Mouse (Mus musculus) forebrain, postnatal 0 days (tissue): ENCODE results near the gene Tcirg1. TPM values are rescaled to one million over a fixed set of nuclear protein-coding genes. Genes with fewer than 3 reads are reported as not detected.

ENCODE experiments used
- ATAC-seq: fragments of 200-750 bp; cut with Nextera tagmentation; 2 replicates; pipeline ENCODE4 v1.8.0; 2017; ENCODE audit warnings: mild to moderate bottlenecking, moderate library complexity
- DNase-seq: peaks from one replicate; pipeline ENCODE4 v3.0.0-alpha.2; 2015
- H3K27ac ChIP-seq: fragments of 300-500 bp; sonication (generic); 2 replicates; pipeline ENCODE4 v1.5.1; 2014; ENCODE audit warnings: low read depth, mild to moderate bottlenecking, antibody characterized with exemption, low read length, moderate library complexity, mixed read lengths
- H3K27me3 ChIP-seq: fragments of 300-500 bp; sonication (generic); 2 replicates; pipeline ENCODE4 v1.6.1; 2014; ENCODE audit warnings: mild to moderate bottlenecking, low read length, mixed read lengths; ENCODE audit not compliant: insufficient read depth
- H3K36me3 ChIP-seq: fragments of 300-500 bp; sonication (generic); 2 replicates; pipeline ENCODE4 v1.6.1; 2014; ENCODE audit warnings: mild to moderate bottlenecking, moderate library complexity; ENCODE audit not compliant: insufficient read depth
- H3K4me1 ChIP-seq: fragments of 300-500 bp; sonication (generic); 2 replicates; pipeline ENCODE4 v1.6.1; 2014; ENCODE audit warnings: antibody characterized with exemption; ENCODE audit not compliant: insufficient read depth
- H3K4me2 ChIP-seq: fragments of 300-500 bp; sonication (generic); 2 replicates; pipeline ENCODE4 v1.6.1; 2014; ENCODE audit warnings: low read depth, mild to moderate bottlenecking, moderate library complexity
- H3K4me3 ChIP-seq: fragments of 300-500 bp; sonication (generic); 2 replicates; pipeline ENCODE4 v1.5.1; 2014; ENCODE audit warnings: low read depth, low read length, mixed read lengths
- H3K9ac ChIP-seq: fragments of 300-500 bp; sonication (generic); 2 replicates; pipeline ENCODE4 v1.6.1; 2014; ENCODE audit warnings: mild to moderate bottlenecking
- H3K9me3 ChIP-seq: fragments of 300-500 bp; sonication (generic); 2 replicates; pipeline ENCODE4 v1.6.1; 2016; ENCODE audit warnings: low read length
- CTCF ChIP-seq: sonication (generic); IDR thresholded peaks from 2 replicates; pipeline ENCODE4 v1.5.1; 2016; ENCODE audit warnings: antibody characterized with exemption, control low read depth, low read depth
- WGBS: fragments of 180-500 bp; shearing (Covaris S2); extraction: QIAGEN DNeasy Blood & Tissue Kit; methylation state at CpG from one replicate; pipeline ENCODE4 v1.1.7; 2014; 5-methylcytosine and 5-hydroxymethylcytosine counted together
- polyA plus RNA-seq: library from polyadenylated mRNA; unstranded; fragments of >200 nt; fragmentation: Nextera tagmentation; extraction: Ambion mirVana; gene quantifications from 2 replicates; pipeline ENCODE4 v1.2.1, GENCODE M21; 2015
- total RNA-seq: library from RNA; depleted of rRNA; stranded (reverse); fragments of >200 nt; gene quantifications from 2 replicates; pipeline ENCODE4 v1.2.3, GENCODE M21; 2014

Gene Tcirg1
- total and polyA plus RNA-seq, 2 experiments from 2014 or later: 9.3 to 21.4 TPM

DNA sequence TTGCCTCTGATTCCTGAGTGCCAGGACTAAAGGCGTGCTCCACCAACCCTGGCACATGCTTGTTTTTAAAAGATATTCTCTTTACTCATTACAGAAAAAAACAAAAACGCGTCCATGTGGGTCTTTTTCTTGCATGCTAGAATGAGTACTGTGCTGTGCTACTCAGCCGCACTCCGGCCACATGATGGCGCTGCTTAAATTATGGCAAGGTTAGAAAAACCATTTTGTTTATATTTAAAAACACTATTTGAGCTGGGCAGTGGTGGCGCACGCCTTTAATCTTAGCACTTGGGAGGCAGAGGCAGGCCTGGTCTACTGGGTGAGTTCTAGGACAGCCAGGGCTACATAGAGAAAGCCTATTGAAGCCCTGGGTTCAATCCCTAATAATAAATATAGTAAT lies 16.8 kb downstream of the Tcirg1 start:
- H3K9me3 ChIP-seq: no peaks in the 10 kb centered on the region
- peak; percentile 52 for TF ChIP-seq CTCF
- H3K4me1 ChIP-seq: no peaks in the 10 kb centered on the region
- no peak overlapping the region for H3K9ac ChIP-seq
- no peak overlapping the region for H3K4me2 ChIP-seq
- ATAC-seq (no peak), DNase-seq (no peak)
- 90% methylated on average over 8 of the region's 8 CpGs for WGBS
- peaks cover 83% of the 10 kb centered on the region for H3K36me3 ChIP-seq
- H3K4me3 ChIP-seq: no peak overlapping the region
- no peak overlapping the region for H3K27ac ChIP-seq
- H3K27me3 ChIP-seq: no peaks in the 10 kb centered on the region

DNA sequence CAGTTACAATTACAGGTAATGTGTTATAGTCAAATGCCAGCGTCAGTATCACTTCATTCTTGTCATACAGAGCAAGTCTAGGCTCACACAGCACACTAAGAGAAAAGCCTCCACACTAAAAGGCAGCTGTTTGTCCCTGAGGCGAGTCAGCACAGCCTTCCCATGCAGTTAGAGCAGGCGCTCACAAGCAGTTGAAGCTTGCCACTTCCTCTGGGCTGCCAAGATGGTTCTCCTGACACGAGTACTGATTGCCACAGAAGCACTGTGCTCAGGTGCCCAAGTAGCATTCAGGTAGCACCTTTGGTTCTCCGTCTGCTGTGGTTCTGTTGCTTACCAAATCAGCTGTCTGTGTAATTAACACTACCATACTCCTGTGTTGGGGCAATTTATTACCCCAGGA lies 17.8 kb downstream of the Tcirg1 start:
- 93% methylated on average over 5 of the region's 5 CpGs for WGBS
- Histone ChIP-seq H3K4me1 (no peaks in the 10 kb centered on the region), H3K27ac (no peak overlapping the region), H3K4me2 (no peak overlapping the region), H3K36me3 (peaks cover 75% of the 10 kb centered on the region), H3K9ac (no peak overlapping the region), H3K4me3 (no peak overlapping the region), H3K27me3 (no peaks in the 10 kb centered on the region), H3K9me3 (no peaks in the 10 kb centered on the region)
- ATAC-seq (no peak), DNase-seq (no peak)
- no peak for TF ChIP-seq CTCF

DNA sequence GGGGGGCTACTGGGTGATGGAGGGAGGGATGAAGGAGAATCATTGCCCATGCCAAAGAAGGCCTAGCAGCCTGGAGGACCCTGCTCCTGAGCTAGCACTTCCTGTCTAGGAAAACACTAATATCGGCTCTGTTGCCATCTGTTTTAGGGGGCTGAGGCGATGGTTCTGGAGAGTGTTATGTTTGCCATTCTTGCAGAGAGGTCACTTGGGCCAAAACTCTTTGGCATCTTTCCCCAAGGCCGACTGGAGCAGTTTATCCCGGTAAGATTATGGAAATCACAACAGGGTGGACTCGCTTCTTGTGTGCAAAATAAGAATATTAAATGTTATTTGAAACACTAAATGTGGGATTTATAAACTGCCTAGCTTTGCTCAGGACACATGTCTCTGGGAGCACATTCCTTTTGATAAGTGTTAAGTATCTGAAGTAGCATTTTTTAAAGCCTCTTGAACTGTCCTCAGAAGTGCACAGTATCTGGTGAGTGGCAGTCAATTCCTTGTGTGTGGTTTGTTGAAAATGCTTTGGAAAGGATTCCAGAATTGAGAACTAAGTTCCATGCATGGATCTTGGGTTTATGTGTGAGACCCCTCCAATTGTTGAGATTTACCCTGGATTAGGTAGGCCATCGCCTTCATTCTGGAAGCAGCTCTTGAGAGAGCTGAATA lies 22.5 kb downstream of the Tcirg1 start:
- ATAC-seq (no peak), DNase-seq (no peak)
- Histone ChIP-seq H3K27ac (no peak overlapping the region), H3K27me3 (no peaks in the 10 kb centered on the region), H3K4me1 (no peaks in the 10 kb centered on the region), H3K9me3 (no peaks in the 10 kb centered on the region), H3K9ac (no peak overlapping the region), H3K4me2 (no peak overlapping the region), H3K4me3 (no peak overlapping the region), H3K36me3 (peaks cover 30% of the 10 kb centered on the region)
- WGBS: 82% methylated on average over 6 of the region's 6 CpGs
- no peak for TF ChIP-seq CTCF

DNA sequence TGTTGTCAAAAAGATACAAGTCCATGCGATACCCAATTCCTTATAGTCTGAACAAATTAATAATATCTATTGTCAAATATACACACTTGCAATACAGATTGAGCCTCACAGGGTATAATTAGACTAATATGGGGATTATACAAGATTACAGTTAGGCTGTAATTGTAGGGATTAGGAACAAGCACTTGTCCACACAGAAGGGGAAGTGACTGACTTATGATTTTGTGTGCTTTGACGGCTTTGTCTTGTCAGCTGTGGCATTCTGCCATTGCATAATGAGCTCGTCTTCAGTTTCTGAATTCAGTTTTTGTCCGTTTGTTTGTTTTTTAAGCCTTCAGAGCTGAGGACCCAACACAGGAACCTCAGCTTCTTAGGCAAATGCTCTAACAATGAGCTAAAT lies 24.7 kb downstream of the Tcirg1 start:
- no peak overlapping the region for H3K27ac ChIP-seq
- 32% methylated on average over 4 of the region's 4 CpGs for whole genome bisulfite sequencing
- H3K36me3 ChIP-seq: peaks cover 12% of the 10 kb centered on the region; the same call in 1 of the 2 replicates
- H3K9me3 ChIP-seq: no peaks in the 10 kb centered on the region
- TF ChIP-seq CTCF: no peak
- no peak overlapping the region for H3K9ac ChIP-seq
- DNase-seq: no peak
- no peak overlapping the region for H3K4me3 ChIP-seq
- no peak for ATAC-seq
- no peaks in the 10 kb centered on the region for H3K4me1 ChIP-seq
- no peak overlapping the region for H3K4me2 ChIP-seq
- no peaks in the 10 kb centered on the region for H3K27me3 ChIP-seq

DNA sequence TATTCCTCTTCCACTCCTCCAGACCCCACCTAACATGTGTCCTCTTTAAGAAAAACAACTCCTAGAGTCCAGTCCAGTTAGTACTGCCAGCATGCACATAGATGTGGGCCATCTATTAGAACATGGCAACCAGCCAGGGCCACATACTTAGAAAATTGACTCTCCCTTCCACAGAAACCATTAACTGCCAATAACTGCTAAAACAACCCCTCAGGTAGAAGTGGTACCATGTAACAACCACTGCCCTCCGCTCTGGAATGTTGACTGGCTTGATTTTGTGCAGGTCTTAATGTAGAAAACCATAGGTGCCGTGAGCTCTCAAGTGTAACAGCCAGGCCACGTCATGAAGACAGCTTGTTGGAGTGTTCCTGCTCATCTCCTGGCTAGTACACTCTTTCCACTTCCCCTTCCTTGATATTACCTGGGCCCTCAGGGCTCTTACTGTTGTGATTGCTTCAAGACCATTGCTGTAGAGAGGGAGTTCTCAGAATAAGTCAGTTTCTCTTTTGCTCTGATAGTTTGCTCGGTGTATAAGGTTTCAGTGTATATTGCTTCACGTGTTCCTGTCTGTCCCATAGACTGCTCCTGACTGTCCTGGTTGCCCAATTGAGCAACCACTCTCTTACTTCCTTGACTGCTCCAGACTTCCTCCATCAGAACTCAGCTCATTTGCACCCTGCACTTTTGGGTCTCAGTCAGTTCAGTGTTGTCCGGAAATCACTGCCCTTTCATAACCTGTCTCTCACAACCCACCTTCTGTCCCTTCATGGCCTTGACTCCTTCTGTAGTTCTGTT lies 26.7 kb downstream of the Tcirg1 start:
- no peak overlapping the region for H3K27ac ChIP-seq
- no peak overlapping the region for H3K4me3 ChIP-seq
- no peak overlapping the region for H3K9ac ChIP-seq
- no peaks in the 10 kb centered on the region for H3K27me3 ChIP-seq
- DNase-seq (no peak), ATAC-seq (no peak)
- no peaks in the 10 kb centered on the region for H3K4me1 ChIP-seq
- TF ChIP-seq CTCF: no peak
- H3K4me2 ChIP-seq: no peak overlapping the region
- peaks cover 3% of the 10 kb centered on the region; the same call in 1 of the 2 replicates for H3K36me3 ChIP-seq
- 90% methylated on average over 6 of the region's 6 CpGs for WGBS
- H3K9me3 ChIP-seq: no peaks in the 10 kb centered on the region

DNA sequence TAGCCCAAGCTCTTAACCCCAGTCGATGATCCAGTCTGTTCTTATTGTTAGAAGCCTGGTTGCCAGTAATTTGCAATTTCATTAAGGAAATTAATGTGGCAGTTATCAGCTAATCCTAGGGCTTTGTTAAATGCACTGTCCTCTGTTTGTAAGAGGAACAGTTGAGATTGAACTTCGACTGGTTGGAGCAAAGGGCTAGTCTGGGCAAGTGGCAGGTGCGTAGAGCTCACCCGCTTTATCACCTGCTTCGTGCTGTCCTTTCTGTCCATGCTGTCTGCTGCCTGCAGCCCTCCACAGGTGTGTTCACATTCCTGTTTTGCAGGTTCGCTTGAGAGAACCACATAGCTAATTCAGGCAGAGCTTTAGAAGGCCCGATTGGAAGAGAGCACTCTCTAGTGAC lies 31.9 kb downstream of the Tcirg1 start:
- Histone ChIP-seq H3K4me2 (no peak overlapping the region), H3K9me3 (no peaks in the 10 kb centered on the region), H3K27ac (no peak overlapping the region), H3K27me3 (no peaks in the 10 kb centered on the region), H3K4me3 (no peak overlapping the region), H3K9ac (no peak overlapping the region), H3K4me1 (no peaks in the 10 kb centered on the region), H3K36me3 (no peaks in the 10 kb centered on the region)
- DNase-seq (no peak), ATAC-seq (no peak)
- TF ChIP-seq CTCF: no peak
- 84% methylated on average over 7 of the region's 7 CpGs for WGBS

DNA sequence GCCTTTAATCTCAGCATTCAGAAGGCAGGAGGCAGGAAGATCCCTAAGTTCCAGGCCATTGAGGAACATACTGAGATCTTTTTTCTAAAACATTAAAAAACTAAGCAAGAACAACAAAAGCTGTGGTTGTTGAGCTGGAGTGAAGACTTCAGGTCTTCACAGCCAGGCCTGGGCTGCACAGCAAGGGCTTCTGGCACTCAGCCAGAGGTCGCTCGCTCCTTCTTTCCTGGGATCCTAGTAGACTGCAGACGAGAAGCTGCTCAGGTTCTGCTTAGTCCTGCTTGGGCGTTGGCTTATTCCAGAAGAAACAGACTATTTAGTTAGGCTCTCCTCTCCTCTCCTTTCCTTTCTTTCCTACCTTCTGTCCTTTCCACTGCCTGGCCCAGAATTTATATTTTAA lies 34.6 kb downstream of the Tcirg1 start:
- H3K4me2 ChIP-seq: no peak overlapping the region
- no peak for TF ChIP-seq CTCF
- no peaks in the 10 kb centered on the region for H3K36me3 ChIP-seq
- H3K9me3 ChIP-seq: no peaks in the 10 kb centered on the region
- 48% methylated on average over 4 of the region's 4 CpGs for WGBS
- ATAC-seq (no peak), DNase-seq (no peak)
- H3K27ac ChIP-seq: no peak overlapping the region
- H3K27me3 ChIP-seq: no peaks in the 10 kb centered on the region
- no peaks in the 10 kb centered on the region for H3K4me1 ChIP-seq
- H3K4me3 ChIP-seq: no peak overlapping the region
- H3K9ac ChIP-seq: no peak overlapping the region
